Mouse (Mus musculus): ENCODE measurements around the gene Car5a.

Gene Car5a

GRCm38 (mm10) chr8:121944831-121945230, at the start of gene Car5a:
Gene Car5a, minus strand, starts transcription at chr8:121944904.
- no peak for DNase-seq

- no peak for DNase-seq
Measured at GRCm38 (mm10) chr8:121992911-121993310, 48.2 kb upstream of the Car5a start.

- DNase-seq, result no peak
Measured at GRCm38 (mm10) chr8:121991611-121992010, 46.9 kb upstream of the Car5a start.

- no peak for DNase-seq
Measured at GRCm38 (mm10) chr8:121990506-121991255, 46.0 kb upstream of the Car5a start.

- DNase-seq, result no peak
Measured at GRCm38 (mm10) chr8:121987892-121988291, 43.2 kb upstream of the Car5a start.

- DNase-seq, result no peak
Measured at GRCm38 (mm10) chr8:121985673-121986072, 41.0 kb upstream of the Car5a start.

- DNase-seq, result peak; percentile 83 to 87
Measured at GRCm38 (mm10) chr8:121981520-121981895, 36.8 kb upstream of the Car5a start.

GRCm38 (mm10) chr8:121980792-121981519, 36.3 kb upstream of the Car5a start:
- peak; percentile 29 to 68 for DNase-seq

- DNase-seq, result no peak
Measured at GRCm38 (mm10) chr8:121978670-121979069, 34.0 kb upstream of the Car5a start.

- peak; percentile 47 to 56 for DNase-seq
Measured at GRCm38 (mm10) chr8:121977819-121978590, 33.3 kb upstream of the Car5a start.

- no peak for DNase-seq
Measured at GRCm38 (mm10) chr8:121973906-121974305, 29.2 kb upstream of the Car5a start.

- DNase-seq, result no peak
Measured at GRCm38 (mm10) chr8:121971488-121972058, 26.9 kb upstream of the Car5a start.

GRCm38 (mm10) chr8:121970225-121970624, 25.5 kb upstream of the Car5a start:
- DNase-seq, result no peak

GRCm38 (mm10) chr8:121968542-121968941, 23.8 kb upstream of the Car5a start:
- no peak for DNase-seq

GRCm38 (mm10) chr8:121967977-121968376, 23.3 kb upstream of the Car5a start:
- peak in 1 of 2 experiments; percentile 54 for DNase-seq

- DNase-seq, result no peak
Measured at GRCm38 (mm10) chr8:121966714-121967448, 22.2 kb upstream of the Car5a start.

GRCm38 (mm10) chr8:121966110-121966509, 21.4 kb upstream of the Car5a start:
- no peak for DNase-seq

- no peak for DNase-seq
Measured at GRCm38 (mm10) chr8:121964716-121965512, 20.2 kb upstream of the Car5a start.

GRCm38 (mm10) chr8:121962892-121963291, 18.2 kb upstream of the Car5a start:
- DNase-seq, result no peak

- DNase-seq, result no peak
Measured at GRCm38 (mm10) chr8:121958395-121958794, 13.7 kb upstream of the Car5a start.

- DNase-seq, result no peak
Measured at GRCm38 (mm10) chr8:121955825-121956500, 11.3 kb upstream of the Car5a start.
